Mouse (Mus musculus): Measurements from ENCODE around the gene Tbkbp1. TPM values are rescaled to one million over a fixed set of nuclear protein-coding genes. Genes with fewer than 3 reads are reported as not detected.

The Tbkbp1 gene
- polyA plus RNA-seq, 1 experiment from 2014 or later: 10.8 TPM

DNA sequence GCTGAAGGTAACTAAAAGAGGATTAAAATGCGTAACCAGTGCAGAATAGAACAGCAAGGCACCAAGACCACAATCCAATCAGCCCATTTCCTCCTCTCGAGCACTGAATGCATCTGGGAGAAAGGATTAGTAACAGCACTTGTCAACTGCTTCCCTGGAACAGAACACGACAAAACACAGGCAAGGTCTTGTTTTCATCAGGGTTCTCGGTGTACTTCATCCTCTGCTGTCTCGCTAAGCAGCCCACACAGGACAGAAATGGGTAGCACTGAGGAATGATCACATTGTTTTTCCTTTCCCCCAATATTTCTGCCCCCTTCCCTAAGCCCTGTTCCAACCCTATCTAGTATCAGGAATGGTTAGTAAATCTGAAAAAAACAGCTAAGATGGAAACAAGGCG lies 9.0 kb upstream of the Tbkbp1 start:
- WGBS: 83% methylated on average over 6 of the region's 6 CpGs
- TF ChIP-seq CTCF (IDR thresholded peaks at IDR 0.05; ENCODE audit: low read depth): no peak
- DNase-seq (no peak), ATAC-seq (ENCODE audit: insufficient read depth) (no peak)
- Histone ChIP-seq H3K4me3 (ENCODE audit: low read depth, low read length) (no peak overlapping the region), H3K9ac (no peak overlapping the region), H3K36me3 (ENCODE audit: insufficient read depth) (peaks cover 91% of the 10 kb centered on the region), H3K4me1 (ENCODE audit: insufficient read depth) (no peaks in the 10 kb centered on the region), H3K9me3 (ENCODE audit: low read depth, low read length) (no peaks in the 10 kb centered on the region), H3K27me3 (ENCODE audit: insufficient read depth, low read length) (no peaks in the 10 kb centered on the region), H3K27ac (ENCODE audit: low read depth) (no peak overlapping the region), H3K4me2 (no peak overlapping the region)

DNA sequence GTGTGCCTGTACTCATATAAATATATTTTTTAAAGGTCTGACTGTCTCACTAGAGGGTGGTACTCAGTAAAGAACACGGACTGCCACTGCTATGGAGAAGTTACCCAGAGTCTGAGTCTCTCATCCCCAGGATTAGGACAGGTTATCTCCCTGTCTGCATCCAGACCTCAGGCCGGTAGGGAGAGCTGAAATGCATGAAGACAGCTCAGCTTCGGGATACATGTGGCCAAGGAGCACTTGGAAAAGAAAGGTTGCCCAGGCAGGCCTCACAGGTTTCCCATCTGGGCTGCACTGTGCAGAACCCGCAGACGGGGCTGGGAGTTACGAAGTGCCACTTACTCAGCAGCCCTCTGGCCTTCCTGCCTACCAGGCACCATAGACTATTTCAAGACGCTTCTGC lies 5.7 kb upstream of the Tbkbp1 start:
- TF ChIP-seq CTCF (IDR thresholded peaks at IDR 0.05; ENCODE audit: low read depth): no peak
- H3K9me3 ChIP-seq (ENCODE audit: low read depth, low read length): no peaks in the 10 kb centered on the region
- no peak for DNase-seq
- H3K4me1 ChIP-seq (ENCODE audit: insufficient read depth): no peaks in the 10 kb centered on the region
- no peak overlapping the region for H3K4me2 ChIP-seq
- peaks cover 67% of the 10 kb centered on the region for H3K36me3 ChIP-seq (ENCODE audit: insufficient read depth)
- ATAC-seq (ENCODE audit: insufficient read depth): no peak
- H3K4me3 ChIP-seq (ENCODE audit: low read depth, low read length): no peak overlapping the region
- no peak overlapping the region for H3K9ac ChIP-seq
- H3K27me3 ChIP-seq (ENCODE audit: insufficient read depth, low read length): no peaks in the 10 kb centered on the region
- H3K27ac ChIP-seq (ENCODE audit: low read depth): no peak overlapping the region
- 78% methylated on average over 7 of the region's 7 CpGs for WGBS

DNA sequence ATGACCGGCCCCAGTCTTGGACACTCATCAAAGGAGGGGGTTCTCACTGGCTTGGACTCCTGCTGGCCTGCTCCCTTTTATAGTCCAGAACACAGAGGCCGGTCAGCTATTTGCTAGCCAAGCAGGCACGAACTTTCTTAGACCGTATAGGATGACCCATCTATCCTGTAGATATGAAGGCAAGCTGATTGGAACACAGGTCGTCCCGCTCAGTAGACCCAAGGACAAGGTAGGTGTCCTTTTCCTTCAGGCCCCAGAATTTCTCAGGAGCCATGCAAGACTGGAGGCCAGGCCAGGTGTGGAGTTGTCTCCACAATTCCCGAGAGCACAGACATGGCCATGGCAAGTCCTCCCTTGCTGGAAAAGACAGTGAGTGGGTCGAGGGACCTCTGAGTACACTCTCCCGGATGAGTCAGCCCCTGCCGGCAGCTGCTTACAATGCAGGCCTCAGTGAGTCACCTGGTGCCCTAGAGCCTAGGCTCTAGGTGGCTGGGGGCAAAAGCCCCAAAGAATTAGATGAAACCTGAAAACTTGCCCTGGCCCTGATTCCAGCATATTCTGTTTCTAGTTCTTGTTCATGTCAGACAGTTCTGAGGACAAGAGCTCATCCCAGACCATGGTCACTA lies 1.5 kb upstream of the Tbkbp1 start:
- ATAC-seq (ENCODE audit: insufficient read depth) (no peak), DNase-seq (peak; percentile 53)
- WGBS: 25% methylated on average over 10 of the region's 10 CpGs
- Histone ChIP-seq H3K4me2 (peak overlapping the region; percentile 84), H3K27me3 (ENCODE audit: insufficient read depth, low read length) (no peaks in the 10 kb centered on the region; the same call in 1 of the 2 replicates), H3K36me3 (ENCODE audit: insufficient read depth) (peaks cover 29% of the 10 kb centered on the region), H3K27ac (ENCODE audit: low read depth) (no peak overlapping the region), H3K4me1 (ENCODE audit: insufficient read depth) (peaks cover 13% of the 10 kb centered on the region), H3K9me3 (ENCODE audit: low read depth, low read length) (no peaks in the 10 kb centered on the region), H3K9ac (no peak overlapping the region), H3K4me3 (ENCODE audit: low read depth, low read length) (peak overlapping the region; percentile 70; the same call in 1 of the 2 replicates)
- TF ChIP-seq CTCF (IDR thresholded peaks at IDR 0.05; ENCODE audit: low read depth): peak; percentile 36; the same call in 1 of the 2 replicates

DNA sequence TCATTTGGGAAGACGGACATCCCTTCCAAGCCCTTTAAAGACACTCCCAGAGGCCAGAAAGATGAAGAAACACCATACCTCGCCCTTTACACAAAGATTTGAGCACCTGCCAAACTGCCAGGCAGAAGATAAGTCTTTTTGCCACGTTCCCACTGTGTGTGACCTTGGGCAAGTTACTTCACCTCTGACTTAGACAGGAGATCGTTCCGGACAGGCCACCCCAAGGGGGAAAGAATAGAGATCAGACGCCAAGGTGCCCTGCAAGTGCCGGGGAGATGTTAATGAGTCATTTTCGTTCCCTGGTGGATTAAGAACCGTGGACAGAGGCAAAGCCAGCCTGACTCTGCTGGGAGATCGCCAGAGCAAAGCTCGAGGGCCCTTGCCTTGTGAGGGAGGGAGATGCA lies 730 bp upstream of the Tbkbp1 start:
- peak overlapping the region; percentile 94 for H3K27ac ChIP-seq (ENCODE audit: low read depth)
- DNase-seq: peak; percentile 76
- no peak overlapping the region for H3K9ac ChIP-seq
- ATAC-seq (ENCODE audit: insufficient read depth): no peak
- no peak for TF ChIP-seq CTCF (IDR thresholded peaks at IDR 0.05; ENCODE audit: low read depth)
- no peaks in the 10 kb centered on the region for H3K9me3 ChIP-seq (ENCODE audit: low read depth, low read length)
- peak overlapping the region; percentile 84 for H3K4me2 ChIP-seq
- no peaks in the 10 kb centered on the region; the same call in 1 of the 2 replicates for H3K27me3 ChIP-seq (ENCODE audit: insufficient read depth, low read length)
- peaks cover 28% of the 10 kb centered on the region for H3K36me3 ChIP-seq (ENCODE audit: insufficient read depth)
- 2% methylated on average over 11 of the region's 11 CpGs for WGBS
- peaks cover 13% of the 10 kb centered on the region for H3K4me1 ChIP-seq (ENCODE audit: insufficient read depth)
- peak overlapping the region; percentile 70 for H3K4me3 ChIP-seq (ENCODE audit: low read depth, low read length)

DNA sequence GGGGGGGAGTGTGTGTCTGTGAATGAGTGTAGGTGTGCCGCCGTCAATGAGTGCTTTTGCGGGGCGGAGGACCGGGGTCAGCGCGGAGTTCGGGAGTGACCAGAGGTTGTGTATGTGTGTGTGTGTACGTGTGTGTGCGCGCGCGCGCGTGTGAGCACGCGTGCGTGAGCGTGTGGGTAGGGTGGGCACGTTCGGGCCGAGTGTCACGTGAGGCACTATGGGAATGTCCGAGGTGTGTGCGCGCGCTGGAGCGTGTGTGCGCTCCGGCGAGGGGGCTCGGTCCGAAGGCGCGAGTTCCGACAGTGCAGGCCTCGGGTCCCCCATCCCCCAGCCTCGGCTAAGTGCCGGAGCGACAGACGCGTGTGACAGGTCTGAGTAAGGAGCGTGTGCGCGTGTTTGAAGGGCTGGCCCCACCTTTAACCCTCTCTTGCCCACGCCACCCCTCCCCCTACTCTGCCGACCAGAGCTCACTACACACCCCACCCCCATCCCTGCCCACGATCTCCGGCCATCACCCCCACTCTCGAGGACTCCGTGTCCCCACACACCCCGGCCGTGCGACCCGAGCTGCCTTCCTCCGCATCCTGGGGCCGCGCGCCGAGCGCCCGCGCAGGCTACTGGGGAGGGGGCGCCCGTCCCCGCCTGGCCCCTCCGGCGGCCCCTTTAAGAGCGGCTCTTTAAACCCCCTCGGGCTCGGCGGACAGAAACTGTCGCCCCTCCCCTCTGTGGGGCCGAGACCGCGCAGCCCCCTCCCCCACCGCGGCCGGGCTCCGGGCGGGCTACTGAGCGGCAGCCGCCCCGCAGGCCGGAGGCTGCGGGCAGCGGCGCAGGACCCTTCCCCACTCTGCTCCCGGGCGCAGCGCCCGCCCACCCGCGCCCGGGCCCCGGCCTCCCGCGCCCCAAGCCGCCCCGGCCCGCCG lies 624 bp downstream of the Tbkbp1 start:
- Histone ChIP-seq H3K9me3 (ENCODE audit: low read depth, low read length) (no peaks in the 10 kb centered on the region), H3K4me1 (ENCODE audit: insufficient read depth) (peaks cover 13% of the 10 kb centered on the region), H3K4me2 (peak overlapping the region; percentile 84), H3K27ac (ENCODE audit: low read depth) (peak overlapping the region; percentile 94), H3K27me3 (ENCODE audit: insufficient read depth, low read length) (no peaks in the 10 kb centered on the region; the same call in 1 of the 2 replicates), H3K36me3 (ENCODE audit: insufficient read depth) (peaks cover 28% of the 10 kb centered on the region), H3K4me3 (ENCODE audit: low read depth, low read length) (peak overlapping the region; percentile 70), H3K9ac (peak overlapping the region; percentile 73)
- DNase-seq (peak; percentile 89), ATAC-seq (ENCODE audit: insufficient read depth) (peak; percentile 78)
- WGBS: under 1% methylated on average over 97 of the region's 102 CpGs
- TF ChIP-seq CTCF (IDR thresholded peaks at IDR 0.05; ENCODE audit: low read depth): no peak

DNA sequence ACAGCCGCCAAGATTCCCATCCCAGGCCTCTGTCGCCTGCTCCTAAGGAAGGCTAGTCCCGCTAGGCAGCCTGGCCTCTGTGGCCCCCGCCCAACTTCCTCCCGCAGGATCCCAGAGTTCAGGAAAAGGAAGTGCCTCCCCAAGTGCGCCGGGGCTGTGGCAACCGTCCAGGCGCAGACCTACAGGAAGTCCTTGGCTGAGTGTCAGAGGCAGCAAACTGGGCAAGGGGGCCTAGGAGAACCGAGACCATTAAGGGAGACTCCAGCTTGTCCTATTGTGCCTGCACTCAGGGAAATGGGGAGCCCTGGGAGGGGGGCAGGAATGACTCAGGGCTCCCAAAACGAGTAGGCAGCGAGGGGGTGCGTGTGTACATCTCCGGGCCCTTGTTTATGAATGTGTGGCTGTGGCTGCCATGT lies 1.3 kb downstream of the Tbkbp1 start:
- peak overlapping the region; percentile 70 for H3K4me3 ChIP-seq (ENCODE audit: low read depth, low read length)
- H3K4me2 ChIP-seq: peak overlapping the region; percentile 84
- H3K36me3 ChIP-seq (ENCODE audit: insufficient read depth): peaks cover 34% of the 10 kb centered on the region
- ATAC-seq (ENCODE audit: insufficient read depth): peak; percentile 42
- H3K27ac ChIP-seq (ENCODE audit: low read depth): peak overlapping the region; percentile 94
- H3K4me1 ChIP-seq (ENCODE audit: insufficient read depth): peaks cover 13% of the 10 kb centered on the region
- H3K9me3 ChIP-seq (ENCODE audit: low read depth, low read length): no peaks in the 10 kb centered on the region
- H3K9ac ChIP-seq: peak overlapping the region; percentile 73
- 1% methylated on average over 14 of the region's 14 CpGs for WGBS
- TF ChIP-seq CTCF (IDR thresholded peaks at IDR 0.05; ENCODE audit: low read depth): no peak
- H3K27me3 ChIP-seq (ENCODE audit: insufficient read depth, low read length): no peaks in the 10 kb centered on the region; the same call in 1 of the 2 replicates
- peak; percentile 93 for DNase-seq

GRCm38 (mm10) chr11:97149026-97149425 lies 2.3 kb downstream of the Tbkbp1 start:
- no peak for ATAC-seq (ENCODE audit: insufficient read depth)
- Histone ChIP-seq H3K4me3 (ENCODE audit: low read depth, low read length) (peak overlapping the region; percentile 70), H3K9me3 (ENCODE audit: low read depth, low read length) (no peaks in the 10 kb centered on the region), H3K27me3 (ENCODE audit: insufficient read depth, low read length) (no peaks in the 10 kb centered on the region; the same call in 1 of the 2 replicates), H3K4me1 (ENCODE audit: insufficient read depth) (peaks cover 13% of the 10 kb centered on the region), H3K9ac (peak overlapping the region; percentile 73), H3K36me3 (ENCODE audit: insufficient read depth) (peaks cover 37% of the 10 kb centered on the region), H3K27ac (ENCODE audit: low read depth) (peak overlapping the region; percentile 94), H3K4me2 (peak overlapping the region; percentile 84)
- WGBS: 29% methylated on average over 9 of the region's 9 CpGs
- no peak for DNase-seq
- no peak for TF ChIP-seq CTCF (IDR thresholded peaks at IDR 0.05; ENCODE audit: low read depth)
